Mouse (Mus musculus): ENCODE results near the gene Rps21.

- TF ChIP-seq CTCF (IDR thresholded peaks at IDR 0.05; ENCODE audit: low read depth, low read length): no peak
- no peak for TF ChIP-seq POLR2AphosphoS5 (IDR thresholded peaks at IDR 0.05; ENCODE audit: insufficient replicate concordance, low read depth, low read length)
- no peak for TF ChIP-seq GATA1 (IDR thresholded peaks at IDR 0.05; ENCODE audit: borderline replicate concordance, low read length)
- no peak for TF ChIP-seq GATA2 (IDR thresholded peaks at IDR 0.05; ENCODE audit: borderline replicate concordance, low read depth, low read length)
- TF ChIP-seq TAL1 (conservative IDR thresholded peaks at IDR 0.05; ENCODE audit: low read depth, low read length): no peak
Measured at GRCm38 (mm10) chr2:180292026-180292425, 34.8 kb downstream of the Rps21 start.
